Mouse (Mus musculus) spleen, adult 2 months (tissue): ENCODE measurements at regions not wholly inside any gene's neighbourhood (a gene's known extent, or its start where the extent isn't known, plus 50 kb on each side); places are given as distances from the start of the nearest gene placed in this dataset.

Experiments used
- CTCF ChIP-seq: fragments of 200-500 bp; IDR thresholded peaks from 2 replicates; pipeline ENCODE4 v1.5.1; 2011; ENCODE audit warnings: mild to moderate bottlenecking, inconsistent platforms; ENCODE audit not compliant: insufficient read depth, insufficient read length, insufficient replicate concordance; ENCODE audit errors: extremely low read depth
- POLR2A ChIP-seq: fragments of 200-500 bp; IDR thresholded peaks from 2 replicates; pipeline ENCODE4 v1.6.1; 2011; ENCODE audit warnings: low read depth, low read length, inconsistent platforms

DNA sequence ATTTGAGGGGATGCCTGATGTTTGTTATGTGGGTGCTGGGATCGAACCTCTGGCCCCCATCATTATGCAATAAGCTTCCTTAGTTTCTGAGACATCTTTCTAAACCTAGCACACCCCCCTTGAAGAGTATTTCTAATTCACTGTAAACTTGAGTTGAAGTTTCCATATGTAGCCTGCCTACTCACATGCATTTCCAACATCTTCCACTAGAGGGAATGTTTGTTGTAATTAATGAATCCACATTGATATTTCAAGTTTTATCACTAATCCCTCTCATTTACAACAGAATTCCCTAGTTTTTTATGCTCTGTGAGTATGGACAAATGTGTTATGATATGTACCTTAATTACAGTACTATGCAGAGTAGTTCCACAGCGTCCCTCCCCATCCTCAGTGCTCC is 103.8 kb upstream of the Slc25a36 start:
- TF ChIP-seq CTCF: no peak
- no peak for TF ChIP-seq POLR2A
